Mouse (Mus musculus): ENCODE data around the gene Vill. TPM values are rescaled to one million over a fixed set of nuclear protein-coding genes. Genes with fewer than 3 reads are reported as not detected.
A peak's percentile ranks its signal among the peaks of the same experiment; 100 is the strongest.

The Vill gene
- total RNA-seq, 4 experiments from 2014 or later = 0.22 to 0.54 (median 0.37) TPM

DNA sequence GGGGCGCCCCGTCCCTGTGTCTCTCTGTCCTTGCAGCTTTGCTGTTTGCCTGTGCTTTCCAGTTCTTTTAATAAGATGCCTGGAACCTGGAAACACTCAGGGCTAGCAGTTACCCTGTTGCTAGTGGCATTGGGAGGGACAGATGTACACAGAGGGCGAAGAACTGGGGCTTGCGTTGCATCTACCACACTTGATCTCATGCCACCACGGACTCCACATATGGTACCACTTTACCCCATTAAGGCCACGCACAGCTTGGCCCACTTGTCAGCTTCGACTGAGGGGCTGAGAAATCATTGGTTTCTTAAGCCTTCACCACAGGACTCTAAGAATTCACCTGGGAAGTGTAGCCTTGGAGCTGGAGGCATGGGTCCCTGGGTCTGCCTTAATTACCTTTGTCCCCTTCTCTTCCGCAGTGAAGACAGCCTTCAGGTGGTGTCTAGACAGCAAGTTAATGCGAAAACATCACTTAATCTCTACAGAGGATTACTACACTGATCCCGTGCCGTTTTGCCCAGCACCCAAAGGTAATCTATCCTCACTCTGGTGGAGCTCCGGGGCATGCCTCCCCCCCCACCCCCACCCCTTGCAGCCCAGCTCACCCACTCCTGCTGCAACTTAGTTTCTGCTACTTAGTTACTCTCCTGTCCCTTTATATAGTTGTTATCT lies 57.2 kb downstream of the Vill start:
- DNase-seq (ENCODE audit: low spot score in 2 of 2) = no peak

DNA sequence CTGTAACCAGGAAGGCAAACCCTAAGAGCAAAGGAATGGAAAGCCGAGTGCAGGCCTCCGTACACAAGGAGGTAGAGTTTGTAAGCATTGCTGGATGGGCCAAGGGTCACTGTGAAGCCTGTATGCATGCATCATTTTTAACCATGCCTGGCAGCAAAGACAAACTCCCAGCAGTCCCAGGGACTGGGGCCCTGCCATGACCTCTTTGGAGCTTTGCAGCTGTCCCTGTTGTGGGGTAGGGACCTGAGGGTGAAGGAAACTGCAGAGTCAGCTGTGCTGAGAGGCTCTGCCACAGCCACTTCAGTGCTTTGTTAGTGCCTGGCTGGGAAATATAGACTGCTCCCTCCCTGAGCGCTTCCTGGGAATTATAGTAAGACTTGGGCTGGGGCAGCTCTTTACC lies 58.1 kb downstream of the Vill start:
- DNase-seq (ENCODE audit: low spot score in 2 of 2) = peak in 1 of 2 experiments; percentile 69

DNA sequence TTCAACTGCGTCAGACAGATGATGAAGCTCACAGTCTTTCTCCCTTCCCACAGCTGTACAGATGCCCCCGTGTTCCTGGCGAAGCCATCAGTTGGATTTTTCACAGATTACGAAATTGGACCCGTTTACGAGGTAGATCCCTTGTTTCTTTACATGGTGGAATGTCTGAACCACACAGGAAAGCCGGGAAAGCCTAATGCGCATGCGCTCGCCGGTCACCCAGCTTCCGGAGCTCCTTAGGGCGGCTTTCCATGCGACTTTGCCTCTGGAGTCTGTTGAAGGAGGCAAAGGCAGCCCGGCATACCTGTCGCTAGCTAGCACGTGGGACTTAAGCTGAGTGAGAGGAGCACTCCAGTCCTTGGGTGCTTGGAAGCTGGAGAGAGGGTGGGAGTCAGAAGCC lies 62.3 kb downstream of the Vill start:
- DNase-seq (ENCODE audit: low spot score in 2 of 2) = no peak

DNA sequence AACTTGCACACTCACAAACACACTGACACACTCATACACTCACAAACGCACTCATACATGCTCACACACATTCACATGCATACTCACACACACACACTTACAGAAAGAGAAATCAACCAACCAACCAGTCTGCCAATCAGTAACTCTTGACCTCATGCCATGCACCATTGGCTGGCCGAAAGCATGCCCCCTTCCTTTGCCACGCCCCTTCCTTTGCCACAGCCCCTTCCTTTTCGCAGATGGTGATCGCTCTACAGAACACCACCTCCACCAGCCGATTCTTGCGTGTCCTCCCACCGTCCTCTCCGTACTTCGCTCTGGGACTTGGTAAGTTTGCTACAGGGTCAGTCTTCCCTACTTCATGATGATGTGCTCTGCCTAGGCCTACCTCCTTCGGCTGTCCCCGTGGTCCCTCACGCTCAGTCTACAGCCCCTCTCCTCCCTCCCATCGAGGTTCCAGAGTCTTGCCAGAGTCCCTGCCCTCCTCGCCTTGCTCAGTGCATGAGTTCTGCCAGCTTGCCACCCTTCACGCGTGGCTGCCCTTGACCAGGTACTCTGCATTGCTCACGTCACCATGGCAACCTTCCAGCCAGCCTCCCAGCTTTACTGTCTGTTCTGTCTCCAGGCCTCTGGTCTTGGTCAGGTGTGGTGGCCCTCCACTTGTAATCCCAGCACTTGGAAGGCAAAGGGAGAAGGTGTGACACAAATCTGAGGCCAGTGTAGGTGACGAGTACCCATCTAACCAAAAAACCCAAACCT lies 67.0 kb downstream of the Vill start:
- no peak for DNase-seq (ENCODE audit: low spot score in 2 of 2)

DNA sequence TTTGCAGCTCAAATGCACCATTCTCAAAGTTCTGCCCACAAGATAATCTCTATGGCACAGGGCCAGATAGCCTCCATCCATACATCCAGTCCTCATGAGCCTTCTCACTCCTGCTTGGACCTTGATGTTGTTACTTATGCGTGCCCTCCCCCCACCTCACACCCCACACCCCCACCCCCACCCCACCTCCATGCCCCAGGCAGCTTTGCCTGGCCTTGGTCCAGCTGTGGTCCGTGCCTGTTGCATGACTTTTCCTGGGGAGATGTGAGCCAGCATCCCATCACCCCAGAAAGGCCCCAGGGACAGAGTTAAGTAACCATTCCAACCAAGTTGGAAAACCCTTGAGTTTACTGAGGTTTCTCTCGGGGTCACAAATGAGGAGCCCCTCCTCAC lies 67.6 kb downstream of the Vill start:
- DNase-seq (ENCODE audit: low spot score in 2 of 2) = no peak

Small RNA genes within 50 kb of the gene (microRNA-seq; reads per million reads assigned to microRNA genes)
- gene Mir26a-1 = 7.5 reads per million

Other genes starting within 250 kb of the Vill start
- gene Ctdspl, start 126.3 kb upstream of the Vill start, total RNA-seq (2022) = 1 to 10 TPM; 2.0 to 4.7 (median 3.1) TPM
- gene Plcd1, start 40.7 kb downstream of the Vill start, total RNA-seq (2022) = 1 to 10 TPM; 4.2 to 7.8 (median 6.3) TPM
- not detected for gene Dlec1, start 49.7 kb downstream of the Vill start, total RNA-seq (2022)
- gene Acaa1b, start 104.3 kb downstream of the Vill start, total RNA-seq (2022) = 1 to 10 TPM in 1 of 4 experiments, under 1 TPM in 3; 0.72 to 1.3 (median 0.81) TPM
- gene Gm47289, start 106.4 kb downstream of the Vill start, total RNA-seq (2022) = not detected
- not detected for gene Slc22a13, start 156.3 kb downstream of the Vill start, total RNA-seq (2022)

All from gastrocnemius, adult 8-10 months (tissue).